Mouse (Mus musculus) hindbrain, embryonic 15.5 days (tissue): ENCODE measurements around the gene Golim4. TPM values are rescaled to one million over a fixed set of nuclear protein-coding genes. Genes with fewer than 3 reads are reported as not detected.
"Not testable (repeated sequence)": the region's sequence is repeated elsewhere in the genome, so short reads cannot be mapped to it uniquely, and the experiment has no call there.

Experiments used
- ATAC-seq: fragments of 200-750 bp; cut with Nextera tagmentation; 2 replicates; pipeline ENCODE4 v1.8.0; 2017; ENCODE audit warnings: low read depth, moderate number of reproducible peaks, moderate TSS enrichment; ENCODE audit not compliant: low FRiP score
- H3K27ac ChIP-seq: fragments of 300-500 bp; sonication (generic); replicated peaks from 2 replicates; pipeline ENCODE4 v1.5.1; 2015; ENCODE audit warnings: mild to moderate bottlenecking, inconsistent platforms
- H3K27me3 ChIP-seq: fragments of 300-500 bp; sonication (generic); 2 replicates; pipeline ENCODE4 v1.6.1; 2015; ENCODE audit warnings: control low read depth, inconsistent platforms
- H3K36me3 ChIP-seq: fragments of 300-500 bp; sonication (generic); 2 replicates; pipeline ENCODE4 v1.6.1; 2015; ENCODE audit warnings: control low read depth, inconsistent platforms
- H3K4me1 ChIP-seq: fragments of 300-500 bp; sonication (generic); replicated peaks from 2 replicates; pipeline ENCODE4 v1.6.1; 2015; ENCODE audit warnings: control low read depth, inconsistent platforms
- H3K4me2 ChIP-seq: fragments of 300-500 bp; sonication (generic); 2 replicates; pipeline ENCODE4 v1.6.1; 2015; ENCODE audit warnings: moderate library complexity, mild to moderate bottlenecking, inconsistent platforms
- H3K4me3 ChIP-seq: fragments of 300-500 bp; sonication (generic); 2 replicates; pipeline ENCODE4 v1.5.1; 2015; ENCODE audit warnings: mild to moderate bottlenecking, inconsistent platforms
- H3K9ac ChIP-seq: fragments of 300-500 bp; sonication (generic); 2 replicates; pipeline ENCODE4 v1.6.1; 2015; ENCODE audit warnings: inconsistent platforms
- H3K9me3 ChIP-seq: fragments of 300-500 bp; sonication (generic); 2 replicates; pipeline ENCODE4 v1.6.1; 2016; ENCODE audit warnings: control low read depth, inconsistent platforms
- WGBS: fragments of 180-500 bp; shearing (Covaris S2); methylation state at CpG from one replicate; pipeline ENCODE4 v1.1.7; 2015; 5-methylcytosine and 5-hydroxymethylcytosine counted together
- polyA plus RNA-seq: library from polyadenylated mRNA; unstranded; fragments of >200 nt; fragmentation: Nextera tagmentation; extraction: Ambion mirVana; gene quantifications from 2 replicates; pipeline ENCODE4 v1.2.1, GENCODE M21; 2015

Gene Golim4
- 20.2 and 22.0 TPM in 2 replicates for polyA plus RNA-seq

DNA sequence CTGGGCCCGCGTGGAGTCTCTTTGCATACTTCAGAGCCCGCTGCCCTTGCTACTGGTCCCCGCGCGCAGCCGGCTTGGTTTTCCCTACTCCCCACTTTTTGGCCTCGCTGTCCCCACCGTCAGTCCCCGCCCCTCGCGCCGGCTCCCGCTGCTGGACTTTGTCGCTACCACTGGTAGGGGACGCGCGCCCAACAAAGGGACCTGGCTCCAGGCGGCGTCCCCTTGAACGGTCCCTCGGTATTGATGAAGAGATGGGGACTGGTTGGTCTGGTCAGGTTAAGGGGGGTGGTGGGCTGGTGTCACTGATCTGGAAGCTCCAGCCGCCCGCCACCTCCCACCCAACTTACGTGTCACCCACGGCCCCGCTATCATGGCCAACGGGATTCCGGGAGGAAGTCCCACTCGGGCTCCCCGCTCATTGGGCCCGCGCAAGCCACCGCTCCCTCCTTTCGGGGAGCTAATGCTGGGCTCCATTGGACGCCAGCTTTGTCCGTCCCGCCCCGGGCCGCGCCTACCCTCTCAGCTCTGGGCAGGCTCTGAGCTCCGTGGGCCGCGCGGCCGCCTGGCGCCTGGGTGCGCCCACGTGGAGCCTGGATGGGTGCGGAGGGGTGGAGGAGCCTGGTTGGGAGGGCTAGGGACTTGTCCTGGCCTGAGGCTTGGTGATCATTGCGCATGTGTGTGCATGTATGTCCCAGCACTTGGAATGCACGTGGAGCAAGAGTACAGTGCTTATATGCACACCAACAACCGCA, at the start of gene Golim4:
Golim4 (minus strand) TSS at position 399 of the 752 bp plus-strand sequence.
- Histone ChIP-seq H3K36me3 (no peaks in the 10 kb centered on the region), H3K4me3 (peak within 1 kb of the TSS; percentile 67), H3K4me1 (peaks cover 30% of the 10 kb centered on the region), H3K4me2 (peak within 1 kb of the TSS; percentile 95), H3K9ac (peak within 1 kb of the TSS; percentile 63), H3K27me3 (no peaks in the 10 kb centered on the region), H3K9me3 (no peaks in the 10 kb centered on the region), H3K27ac (peak within 1 kb of the TSS; percentile 81)
- ATAC-seq, result peak; percentile 100
- under 1% methylated on average over 51 of the region's 53 CpGs for WGBS

DNA sequence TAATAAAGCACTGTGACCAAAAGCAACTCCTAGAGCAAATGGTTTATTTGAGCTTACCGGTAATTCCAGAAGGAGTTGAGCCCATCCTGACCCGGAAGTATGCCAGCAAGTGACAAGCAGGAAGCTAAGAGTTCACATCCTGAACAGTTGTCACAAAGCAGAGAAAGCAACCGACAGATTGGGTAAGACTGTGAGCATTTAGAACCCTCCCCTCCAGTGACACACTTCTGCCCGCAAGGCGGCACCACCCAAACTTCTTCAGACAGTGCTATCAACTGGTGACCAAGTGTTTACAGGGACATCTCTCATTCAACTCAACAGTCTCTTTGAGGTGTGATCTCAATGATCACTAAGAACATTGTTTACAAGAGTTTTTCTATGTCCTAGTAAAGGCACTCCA, 48.9 kb upstream of the Golim4 start:
- Histone ChIP-seq H3K36me3 (no peaks in the 10 kb centered on the region), H3K27ac (no peak overlapping the region), H3K9ac (no peak overlapping the region), H3K4me2 (no peak overlapping the region), H3K9me3 (no peaks in the 10 kb centered on the region), H3K4me1 (no peaks in the 10 kb centered on the region), H3K4me3 (no peak overlapping the region), H3K27me3 (no peaks in the 10 kb centered on the region)
- no peak for ATAC-seq
- 88% methylated on average over 5 of the region's 5 CpGs for WGBS

DNA sequence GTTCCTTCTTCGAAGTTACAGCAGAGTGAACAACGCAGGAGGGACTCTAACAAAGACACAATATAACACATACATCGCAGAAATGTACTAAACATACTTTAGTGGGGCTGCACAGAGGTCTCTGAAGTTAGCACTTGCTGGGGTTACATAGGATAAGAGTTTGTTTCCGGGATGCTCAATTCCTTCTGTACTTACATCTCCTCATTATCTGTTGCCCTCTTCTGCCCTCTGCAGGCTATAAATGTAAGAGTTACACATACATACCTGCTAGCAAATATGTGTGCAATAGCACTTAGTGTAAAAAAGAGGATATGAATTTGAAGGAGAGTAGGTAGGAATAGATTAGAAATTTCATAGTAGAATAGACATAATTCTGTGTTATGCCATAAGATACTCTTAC, 44.4 kb upstream of the Golim4 start:
- WGBS, result 47% methylated on average over 4 of the region's 4 CpGs
- no peak overlapping the region for H3K4me3 ChIP-seq
- H3K27ac ChIP-seq, result no peak overlapping the region
- no peaks in the 10 kb centered on the region for H3K4me1 ChIP-seq
- no peaks in the 10 kb centered on the region for H3K36me3 ChIP-seq
- H3K9ac ChIP-seq, result no peak overlapping the region
- H3K4me2 ChIP-seq, result no peak overlapping the region
- ATAC-seq, result peak; percentile 63; the same call in 1 of the 2 replicates
- no peaks in the 10 kb centered on the region for H3K27me3 ChIP-seq
- H3K9me3 ChIP-seq, result no peaks in the 10 kb centered on the region

GRCm38 (mm10) chr3:76000481-76000880, 43.7 kb upstream of the Golim4 start:
- no peaks in the 10 kb centered on the region for H3K9me3 ChIP-seq
- H3K36me3 ChIP-seq, result no peaks in the 10 kb centered on the region
- H3K27ac ChIP-seq, result no peak overlapping the region
- H3K4me1 ChIP-seq, result no peaks in the 10 kb centered on the region
- no peak overlapping the region for H3K4me2 ChIP-seq
- no peak overlapping the region for H3K4me3 ChIP-seq
- 72% methylated on average over 2 of the region's 2 CpGs for WGBS
- no peaks in the 10 kb centered on the region for H3K27me3 ChIP-seq
- no peak overlapping the region for H3K9ac ChIP-seq
- ATAC-seq, result no peak

GRCm38 (mm10) chr3:75981031-75981750, 24.4 kb upstream of the Golim4 start:
- H3K36me3 ChIP-seq, H3K9ac ChIP-seq, H3K4me2 ChIP-seq, H3K9me3 ChIP-seq, H3K4me3 ChIP-seq, ATAC-seq, H3K27me3 ChIP-seq, H3K4me1 ChIP-seq, H3K27ac ChIP-seq: not testable (repeated sequence)
- 85% methylated on average over 2 of the region's 2 CpGs for WGBS

DNA sequence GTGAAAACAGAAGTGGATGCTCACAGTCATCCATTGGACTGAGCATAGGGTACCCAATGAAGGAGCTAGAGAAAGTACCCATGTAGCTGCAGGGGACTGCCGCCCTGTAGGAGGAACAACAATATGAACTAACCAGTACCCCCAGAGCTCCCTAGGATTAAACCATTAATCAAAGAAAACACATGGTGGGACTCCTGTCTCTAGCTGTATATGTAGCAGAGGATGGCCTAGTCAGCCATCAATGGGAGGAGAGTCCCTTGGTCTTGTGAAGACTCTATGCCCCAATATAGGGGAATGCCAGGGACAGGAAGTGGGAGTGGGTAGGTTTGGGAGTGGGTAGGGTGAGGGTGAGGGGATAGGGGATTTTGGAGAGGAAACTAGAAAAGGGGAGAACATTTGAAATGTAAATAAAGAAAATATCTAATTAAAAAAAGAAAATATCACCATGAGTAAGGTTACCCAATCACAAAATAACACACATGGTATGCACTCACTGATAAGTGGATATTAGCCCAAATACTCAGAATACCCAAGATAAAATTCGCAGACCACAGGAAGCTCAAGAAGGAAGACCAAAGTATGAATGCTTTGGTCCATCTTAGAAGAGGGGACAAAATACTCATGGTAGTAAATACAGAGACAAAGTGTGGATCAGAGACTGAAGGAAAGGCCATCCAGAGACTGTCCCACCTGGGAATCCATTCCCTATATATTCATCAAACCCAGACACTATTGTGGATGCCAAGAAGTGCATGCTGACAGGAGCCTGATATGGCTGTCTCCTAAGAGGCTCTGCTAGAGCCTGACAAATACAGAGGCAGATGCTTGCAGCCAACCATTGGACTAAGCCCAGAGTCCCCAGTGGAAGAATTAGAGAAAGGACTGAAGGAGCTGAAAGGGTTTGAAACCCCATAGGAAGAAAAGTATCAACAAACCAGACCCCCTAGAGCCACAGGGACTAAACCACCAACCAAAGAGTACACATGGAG, 6.3 kb upstream of the Golim4 start:
- H3K4me3 ChIP-seq, H3K9ac ChIP-seq, H3K36me3 ChIP-seq, ATAC-seq, H3K27me3 ChIP-seq, H3K4me2 ChIP-seq, H3K27ac ChIP-seq, H3K4me1 ChIP-seq, H3K9me3 ChIP-seq: not testable (repeated sequence)
- WGBS, result 92% methylated on average over 2 of the region's 2 CpGs

DNA sequence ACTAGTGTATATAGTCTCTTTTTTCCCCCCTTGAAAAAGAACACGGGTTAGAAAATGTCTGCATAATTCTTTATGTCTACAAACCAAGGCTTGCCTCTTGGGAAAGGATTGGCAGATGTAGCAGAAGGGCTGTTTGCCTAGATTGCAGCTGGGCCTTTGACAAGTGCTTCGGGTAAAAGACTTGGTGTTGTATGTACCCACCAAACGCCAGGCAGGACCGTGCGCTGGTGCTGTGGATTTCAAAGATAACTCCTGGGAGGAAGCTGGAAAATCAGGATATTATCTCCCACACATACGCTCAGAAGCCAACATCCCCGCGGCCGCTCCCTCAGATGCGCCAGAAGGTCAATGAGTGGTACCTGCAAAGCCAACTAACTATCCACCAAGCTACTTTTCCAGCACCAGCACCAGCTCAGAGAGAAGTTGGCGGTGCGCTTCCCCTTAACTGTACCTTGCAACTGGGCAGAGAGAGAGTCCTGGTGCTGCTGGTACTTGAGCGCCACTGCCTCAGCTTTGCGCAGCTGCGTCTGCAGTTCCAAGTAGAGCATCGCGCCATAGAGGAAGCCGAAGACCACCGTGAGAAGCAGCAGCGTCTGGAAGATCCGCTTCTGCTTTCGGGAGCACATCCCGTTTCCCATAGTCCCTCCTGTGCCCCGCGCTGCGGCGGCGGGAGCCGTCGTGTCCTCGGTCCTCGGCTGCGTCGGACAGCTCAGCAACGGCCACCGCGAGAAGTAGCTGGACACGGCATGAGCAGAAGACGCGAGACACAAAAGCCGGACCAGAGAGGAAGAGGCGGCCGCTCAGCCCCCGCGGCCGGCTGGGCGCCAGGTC, 873 bp downstream of the Golim4 start:
- H3K36me3 ChIP-seq, result no peaks in the 10 kb centered on the region
- peak overlapping the region; percentile 67 for H3K4me3 ChIP-seq
- peak overlapping the region; percentile 95 for H3K4me2 ChIP-seq
- no peaks in the 10 kb centered on the region for H3K9me3 ChIP-seq
- H3K27ac ChIP-seq, result peak overlapping the region; percentile 81
- peak; percentile 43 for ATAC-seq
- 1% methylated on average over 47 of the region's 47 CpGs for WGBS
- peak overlapping the region; percentile 63 for H3K9ac ChIP-seq
- peaks cover 30% of the 10 kb centered on the region for H3K4me1 ChIP-seq
- no peaks in the 10 kb centered on the region for H3K27me3 ChIP-seq

DNA sequence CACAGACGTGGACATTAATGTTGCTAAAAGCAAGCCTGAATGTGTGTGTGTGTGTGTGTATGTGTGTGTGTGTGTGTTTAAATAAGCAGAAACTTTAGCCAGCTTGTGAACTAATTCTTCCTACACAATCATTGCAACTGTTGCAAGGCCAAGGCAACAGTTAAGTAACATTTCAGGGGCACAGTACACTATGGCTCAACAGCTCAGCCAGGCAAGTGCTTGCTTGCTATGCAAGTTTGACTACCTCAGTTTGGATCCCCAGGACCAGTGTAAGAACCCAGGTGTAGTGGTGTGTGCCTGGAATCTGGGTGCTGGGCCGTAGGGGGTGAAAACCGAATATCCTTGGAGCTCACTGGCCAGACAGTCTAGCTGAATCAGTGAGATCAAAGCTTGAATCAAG, 2.6 kb downstream of the Golim4 start:
- no peak overlapping the region for H3K27ac ChIP-seq
- no peaks in the 10 kb centered on the region for H3K36me3 ChIP-seq
- no peak overlapping the region for H3K9ac ChIP-seq
- peak overlapping the region; percentile 95 for H3K4me2 ChIP-seq
- H3K9me3 ChIP-seq, result no peaks in the 10 kb centered on the region
- no peak for ATAC-seq
- peaks cover 30% of the 10 kb centered on the region for H3K4me1 ChIP-seq
- 73% methylated on average over 3 of the region's 3 CpGs for WGBS
- H3K4me3 ChIP-seq, result 0 out of 2 replicates have a peak overlapping the region, but pooled peaks have one; percentile 0
- H3K27me3 ChIP-seq, result no peaks in the 10 kb centered on the region

GRCm38 (mm10) chr3:75952328-75953060, 4.3 kb downstream of the Golim4 start:
- Histone ChIP-seq H3K36me3 (no peaks in the 10 kb centered on the region), H3K4me1 (peaks cover 30% of the 10 kb centered on the region), H3K9me3 (no peaks in the 10 kb centered on the region), H3K4me2 (no peak overlapping the region), H3K27me3 (no peaks in the 10 kb centered on the region), H3K27ac (no peak overlapping the region), H3K4me3 (no peak overlapping the region), H3K9ac (no peak overlapping the region)
- ATAC-seq, result no peak
- 74% methylated on average over 5 of the region's 5 CpGs for WGBS

DNA sequence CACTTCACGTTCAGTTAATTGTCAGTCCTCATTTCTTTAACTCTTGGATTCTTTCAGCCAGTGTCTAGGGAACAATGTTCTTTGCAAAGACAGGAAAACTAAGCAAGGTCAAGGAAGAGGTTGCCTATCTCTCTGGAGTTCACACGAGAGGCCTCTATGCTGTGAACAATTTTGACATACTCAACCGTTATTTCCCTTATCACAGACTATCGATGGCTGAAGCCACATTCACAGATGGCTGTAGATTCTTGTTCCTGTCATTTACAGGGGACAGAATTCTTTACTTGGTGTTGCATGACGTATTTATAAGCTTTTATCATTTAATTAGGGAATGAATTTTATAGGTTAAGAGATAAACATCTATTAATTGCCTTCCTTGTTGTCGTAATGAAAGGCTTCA, 5.9 kb downstream of the Golim4 start:
- H3K9me3 ChIP-seq, result no peaks in the 10 kb centered on the region
- 78% methylated on average over 6 of the region's 6 CpGs for WGBS
- H3K4me3 ChIP-seq, result no peak overlapping the region
- no peak overlapping the region for H3K27ac ChIP-seq
- H3K9ac ChIP-seq, result no peak overlapping the region
- H3K36me3 ChIP-seq, result no peaks in the 10 kb centered on the region
- ATAC-seq, result no peak
- H3K4me1 ChIP-seq, result peaks cover 30% of the 10 kb centered on the region
- no peak overlapping the region for H3K4me2 ChIP-seq
- no peaks in the 10 kb centered on the region for H3K27me3 ChIP-seq
